Mouse (Mus musculus): ENCODE measurements around the gene Tex29.
"Not testable (repeated sequence)": the region's sequence is repeated elsewhere in the genome, so short reads cannot be mapped to it uniquely, and the experiment has no call there.

Tex29 gene

DNA sequence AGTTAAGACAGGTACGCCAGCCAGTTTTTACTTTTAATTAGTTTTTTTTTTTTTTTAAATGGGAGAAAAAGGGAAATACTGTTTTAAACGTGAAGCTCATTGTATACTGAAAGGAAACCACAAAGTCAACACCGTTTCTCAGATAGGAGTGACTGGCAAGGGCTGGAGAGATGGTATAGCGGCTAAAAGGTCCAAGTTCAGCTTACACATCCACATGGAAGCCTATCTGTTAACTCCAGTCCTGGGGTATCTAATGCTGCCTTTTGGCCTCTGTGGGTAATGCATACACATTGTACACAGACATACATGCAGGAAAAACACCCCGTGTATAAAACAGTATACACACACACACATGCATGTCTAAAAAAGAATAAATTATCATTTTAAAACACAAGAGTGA, 8.3 kb upstream of the Tex29 start:
- no peak for DNase-seq (ENCODE audit: low read depth)

- DNase-seq (ENCODE audit: low read depth): no peak
These were observed 7.1 kb upstream of the Tex29 start for GRCm38 (mm10) chr8:11833157-11833556.

DNA sequence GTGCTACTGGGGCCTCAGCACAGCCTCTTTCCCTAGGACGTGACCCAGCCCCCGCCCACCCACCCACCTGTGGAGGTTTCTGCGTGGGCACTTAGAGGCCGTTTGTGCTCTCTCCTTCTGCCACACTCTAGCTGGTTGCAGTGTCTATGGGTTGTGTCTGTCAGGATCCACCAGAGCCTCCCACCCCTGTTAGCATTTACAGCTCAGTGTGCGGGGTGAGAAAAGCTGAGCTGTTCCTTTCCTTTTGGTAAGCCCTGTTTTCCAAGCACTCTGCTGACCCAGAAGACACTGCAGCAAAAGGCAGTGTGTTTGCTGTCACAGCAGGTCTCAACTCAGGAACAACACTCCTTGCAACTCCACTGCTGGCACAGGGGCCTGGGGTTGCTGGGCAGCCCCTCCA, 6.1 kb upstream of the Tex29 start:
- no peak for DNase-seq (ENCODE audit: low read depth)

GRCm38 (mm10) chr8:11834691-11835090, 5.6 kb upstream of the Tex29 start:
- DNase-seq (ENCODE audit: low read depth): no peak

- no peak for DNase-seq (ENCODE audit: low read depth)
These were observed 1.3 kb downstream of the Tex29 start for GRCm38 (mm10) chr8:11841571-11841970.

- no peak for DNase-seq (ENCODE audit: low read depth)
These were observed 2.5 kb downstream of the Tex29 start for GRCm38 (mm10) chr8:11842757-11843156.

DNA sequence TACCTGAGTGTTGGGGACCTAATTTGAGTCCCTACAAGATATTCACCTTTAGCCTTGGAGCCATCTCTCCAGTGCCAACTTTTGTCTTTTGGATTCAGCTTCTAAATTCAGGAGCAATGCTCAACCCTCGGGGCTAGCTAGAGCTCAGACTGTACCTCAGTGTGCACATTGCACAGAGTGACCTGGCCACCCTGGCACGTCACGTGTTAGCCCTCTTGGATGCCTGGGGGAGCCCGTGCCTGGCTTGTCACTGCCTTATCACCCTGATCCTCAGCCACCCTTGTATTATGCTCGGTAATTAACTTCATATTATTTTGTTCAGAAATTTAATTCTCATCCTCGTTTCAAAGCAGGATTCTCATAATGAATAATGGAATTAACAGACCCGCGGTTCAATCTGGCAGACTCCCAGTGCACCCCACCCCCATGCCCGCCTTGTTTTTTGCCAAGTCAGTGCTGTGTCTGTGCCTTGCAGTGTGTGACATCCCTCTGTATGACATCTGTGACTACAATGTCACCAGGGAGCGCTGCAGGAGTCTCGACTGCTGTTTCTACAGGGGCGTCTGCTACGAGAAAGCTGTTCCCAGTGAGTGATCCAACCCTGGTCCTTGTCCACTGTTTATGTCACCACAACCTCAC, 3.5 kb downstream of the Tex29 start:
- no peak for DNase-seq (ENCODE audit: low read depth)

GRCm38 (mm10) chr8:11844316-11844685, 4.0 kb downstream of the Tex29 start:
- DNase-seq (ENCODE audit: low read depth): no peak

- no peak for DNase-seq (ENCODE audit: low read depth)
These were observed 6.5 kb downstream of the Tex29 start for GRCm38 (mm10) chr8:11846807-11847206.

GRCm38 (mm10) chr8:11867832-11868231, 27.6 kb downstream of the Tex29 start:
- peak; percentile 4 for DNase-seq (ENCODE audit: low read depth)

- not testable (repeated sequence) for DNase-seq (ENCODE audit: low read depth)
These were observed 34.0 kb downstream of the Tex29 start for GRCm38 (mm10) chr8:11874227-11874626.

DNA sequence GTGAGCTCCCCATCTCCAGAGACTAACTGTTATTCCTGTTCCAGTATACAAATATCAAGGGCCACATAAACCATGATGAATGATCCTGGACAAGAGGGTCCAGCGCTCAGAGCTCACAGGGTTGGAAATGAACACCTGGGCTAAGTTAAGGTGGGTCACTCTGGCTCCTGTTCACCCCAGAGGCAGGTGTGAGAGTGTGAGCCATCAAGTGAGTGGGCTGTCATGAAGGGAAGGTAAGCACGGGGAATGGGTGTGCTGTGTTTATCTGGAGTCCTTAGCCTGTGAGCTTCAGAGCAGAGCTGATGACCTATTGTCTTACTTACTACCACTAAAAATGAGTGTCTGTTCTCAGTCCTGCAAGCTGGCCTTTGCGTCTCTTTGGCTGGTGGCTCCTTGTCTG, 44.4 kb downstream of the Tex29 start:
- no peak for DNase-seq (ENCODE audit: low read depth)

- DNase-seq (ENCODE audit: low read depth): no peak
These were observed 45.8 kb downstream of the Tex29 start for GRCm38 (mm10) chr8:11885881-11886699.

DNA sequence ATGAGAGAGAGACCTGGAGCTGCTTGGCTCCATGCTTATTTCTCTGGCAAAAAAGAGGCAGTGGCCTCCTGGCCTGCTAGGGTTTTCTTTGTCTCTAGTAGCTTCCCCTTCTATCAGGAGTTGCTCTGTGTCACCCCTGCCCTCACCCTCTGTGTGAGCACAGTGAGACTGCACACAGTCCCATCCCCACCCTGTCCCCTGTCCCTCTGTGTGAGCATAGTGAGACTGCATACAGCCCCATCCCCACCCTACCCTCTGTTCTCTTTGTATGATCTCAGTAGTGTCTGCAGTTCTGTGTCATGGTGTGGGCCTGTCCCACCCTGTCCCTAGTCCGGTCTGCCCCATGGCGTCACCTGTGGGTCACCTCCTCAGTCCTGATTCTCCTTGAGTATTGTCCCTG, 46.5 kb downstream of the Tex29 start:
- no peak for DNase-seq (ENCODE audit: low read depth)

DNA sequence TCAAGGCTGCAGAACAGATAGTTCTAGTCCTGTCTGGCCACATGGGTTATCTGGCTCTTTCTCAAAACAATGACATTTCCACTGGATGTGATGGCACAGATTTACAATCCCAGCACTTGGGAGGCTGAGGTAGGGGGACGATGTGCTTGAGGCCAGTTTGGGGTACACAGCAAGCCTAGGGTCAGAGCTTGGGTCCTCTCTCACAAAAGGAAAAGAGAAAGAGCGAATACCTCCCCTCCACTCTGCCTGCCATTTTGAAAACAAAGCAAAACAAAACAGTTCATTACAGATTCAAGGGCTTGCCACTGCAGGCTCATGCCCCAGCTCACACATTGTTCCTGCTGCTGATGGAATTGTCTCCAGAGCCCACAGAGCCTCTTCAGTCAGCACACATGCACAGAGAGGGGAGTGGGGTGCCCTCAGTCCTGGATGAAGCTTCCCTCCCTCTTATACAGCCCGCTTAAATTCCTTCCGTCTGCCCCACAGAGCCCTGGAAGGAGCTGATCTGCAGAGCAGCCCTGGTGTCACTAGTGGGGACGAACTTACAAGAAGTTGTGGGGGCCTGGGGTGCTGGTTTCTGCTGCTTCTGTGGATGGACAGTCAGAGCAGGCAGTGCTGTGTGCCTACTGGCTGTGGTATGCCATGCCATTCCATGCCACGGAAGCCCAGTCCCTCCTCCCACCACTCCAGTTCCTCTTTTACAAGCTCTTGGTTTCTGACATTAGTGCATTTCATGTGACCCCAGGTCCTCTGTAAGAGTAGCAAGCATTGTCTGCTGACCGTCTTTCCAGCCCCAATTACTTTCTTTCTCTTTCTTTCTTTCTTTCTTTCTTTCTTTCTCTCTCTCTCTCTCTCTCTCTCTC, 49.1 kb downstream of the Tex29 start:
- no peak for DNase-seq (ENCODE audit: low read depth)

GRCm38 (mm10) chr8:11892756-11893155, 52.5 kb downstream of the Tex29 start:
- DNase-seq (ENCODE audit: low read depth): no peak

DNA sequence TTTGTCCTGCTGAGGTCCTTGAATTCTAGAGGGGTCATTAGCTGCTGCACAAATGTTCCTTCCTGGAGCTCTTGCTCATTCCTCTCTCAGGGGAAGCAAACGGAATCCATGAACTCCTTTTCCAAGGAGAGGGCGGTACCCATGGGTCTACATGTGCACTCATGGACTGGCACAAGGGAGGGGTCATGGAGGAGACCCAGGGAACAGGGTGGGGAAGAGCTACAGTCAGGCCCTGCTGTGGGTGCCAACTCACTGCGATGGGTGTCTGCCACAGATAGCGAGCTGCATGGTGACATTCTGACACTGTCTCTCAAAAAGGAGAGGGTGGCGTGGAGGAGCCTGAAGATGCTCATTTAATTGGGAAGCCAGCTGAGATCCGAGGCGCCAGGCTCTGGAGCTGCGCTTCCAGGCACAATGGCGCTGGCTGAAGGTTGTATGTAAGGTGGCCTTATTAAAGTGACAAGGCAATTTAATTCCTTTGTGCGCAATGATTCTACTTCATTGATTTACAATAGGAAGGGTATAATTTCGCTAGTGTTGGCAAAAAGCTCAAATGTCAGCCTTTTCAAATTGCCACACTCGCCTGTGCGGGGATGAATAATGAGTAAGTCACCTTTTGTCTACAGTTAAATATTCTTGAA, 55.9 kb downstream of the Tex29 start:
- DNase-seq (ENCODE audit: low read depth): no peak

GRCm38 (mm10) chr8:11896677-11897076, 56.4 kb downstream of the Tex29 start:
- no peak for DNase-seq (ENCODE audit: low read depth)

DNA sequence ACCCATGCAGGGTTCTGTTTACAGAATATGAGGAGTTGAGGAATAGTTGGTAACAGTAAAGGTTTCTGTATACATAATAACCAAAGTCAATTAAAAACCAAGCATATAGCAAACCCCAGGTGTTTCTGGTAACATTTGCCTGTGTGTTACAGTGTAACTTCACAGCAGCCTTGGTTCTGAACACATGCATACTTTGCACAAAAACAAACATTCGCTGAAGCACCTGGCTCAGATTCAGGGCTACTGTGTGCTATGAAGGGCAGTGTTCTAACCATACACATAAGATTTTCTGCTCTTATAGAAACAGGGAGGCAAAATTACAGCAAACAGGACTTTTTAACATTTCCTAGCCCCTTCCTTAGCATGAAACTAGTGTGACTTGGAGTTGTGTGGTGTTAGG, 58.5 kb downstream of the Tex29 start:
- no peak for DNase-seq (ENCODE audit: low read depth)
